Mouse (Mus musculus): Measurements from ENCODE around the gene Pax2.

DNA sequence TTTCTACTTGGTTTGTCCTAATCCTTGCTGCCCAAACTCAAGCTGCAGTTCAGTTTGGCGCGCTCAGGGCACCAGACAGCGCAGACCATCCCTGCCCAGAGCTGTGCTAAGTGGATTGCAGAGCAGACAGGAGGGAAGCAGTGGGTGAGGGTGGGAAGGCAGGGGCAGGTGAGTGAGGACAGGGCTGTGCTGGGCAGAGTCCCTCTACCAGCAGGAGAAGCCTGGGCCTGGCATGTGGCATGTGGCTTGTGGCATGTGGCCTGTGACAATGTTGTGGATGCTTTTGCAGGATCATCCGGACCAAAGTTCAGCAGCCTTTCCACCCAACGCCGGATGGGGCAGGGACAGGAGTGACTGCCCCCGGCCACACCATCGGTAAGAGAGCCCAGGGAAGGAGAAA lies 32.6 kb downstream of the Pax2 start:
- no peak for TF ChIP-seq EP300 (IDR thresholded peaks at IDR 0.05; ENCODE audit: low read depth)
- no peak for TF ChIP-seq CTCF (IDR thresholded peaks at IDR 0.05; ENCODE audit: low read depth)
